Mouse (Mus musculus): Measurements from ENCODE around the gene Crybb2.

The Crybb2 gene

GRCm38 (mm10) chr5:113090077-113090690 lies 20.3 kb upstream of the Crybb2 start:
- DNase-seq = no peak

GRCm38 (mm10) chr5:113087465-113087864 lies 17.5 kb upstream of the Crybb2 start:
- no peak for DNase-seq

- no peak for DNase-seq
Measured at GRCm38 (mm10) chr5:113086990-113087389, 17.1 kb upstream of the Crybb2 start.

GRCm38 (mm10) chr5:113086439-113086838 lies 16.5 kb upstream of the Crybb2 start:
- DNase-seq = no peak

- DNase-seq = no peak
Measured at GRCm38 (mm10) chr5:113085931-113086330, 16.0 kb upstream of the Crybb2 start.

GRCm38 (mm10) chr5:113084309-113084708 lies 14.4 kb upstream of the Crybb2 start:
- DNase-seq = no peak

GRCm38 (mm10) chr5:113082356-113083168 lies 12.6 kb upstream of the Crybb2 start:
- DNase-seq = no peak

- DNase-seq = no peak
Measured at GRCm38 (mm10) chr5:113081439-113081838, 11.5 kb upstream of the Crybb2 start, which contains the start of gene Crybb3. Gene Crybb3, minus strand, starts transcription at chr5:113081584.

- DNase-seq = no peak
Measured at GRCm38 (mm10) chr5:113081020-113081419, 11.1 kb upstream of the Crybb2 start.

GRCm38 (mm10) chr5:113079783-113080182 lies 9.9 kb upstream of the Crybb2 start:
- peak; percentile 66 for DNase-seq

GRCm38 (mm10) chr5:113078686-113079085 lies 8.8 kb upstream of the Crybb2 start:
- no peak for DNase-seq

- peak; percentile 84 for DNase-seq
Measured at GRCm38 (mm10) chr5:113054308-113054707, 15.6 kb downstream of the Crybb2 start.

GRCm38 (mm10) chr5:113050581-113051185 lies 19.2 kb downstream of the Crybb2 start:
- no peak for DNase-seq

- DNase-seq = no peak
Measured at GRCm38 (mm10) chr5:113049876-113050275, 20.0 kb downstream of the Crybb2 start.

GRCm38 (mm10) chr5:113045511-113046273 lies 24.2 kb downstream of the Crybb2 start:
- no peak for DNase-seq

GRCm38 (mm10) chr5:113043531-113043930 lies 26.4 kb downstream of the Crybb2 start:
- DNase-seq = no peak

GRCm38 (mm10) chr5:113041567-113042071 lies 28.3 kb downstream of the Crybb2 start:
- peak; percentile 68 for DNase-seq

GRCm38 (mm10) chr5:113040776-113041175 lies 29.1 kb downstream of the Crybb2 start:
- DNase-seq = no peak

- no peak for DNase-seq
Measured at GRCm38 (mm10) chr5:113038601-113039000, 31.3 kb downstream of the Crybb2 start.

- DNase-seq = no peak
Measured at GRCm38 (mm10) chr5:113035094-113036047, 34.5 kb downstream of the Crybb2 start.

GRCm38 (mm10) chr5:113031201-113031754 lies 38.6 kb downstream of the Crybb2 start:
- DNase-seq = no peak
